Mouse (Mus musculus): ENCODE measurements around the gene Fam118b. TPM values are rescaled to one million over a fixed set of nuclear protein-coding genes. Genes with fewer than 3 reads are reported as not detected.
A peak's percentile ranks its signal among the peaks of the same experiment; 100 is the strongest.

Gene Fam118b
- total and polyA plus RNA-seq, 3 experiments = 23.4 to 30.9 TPM; not detected in 1

DNA sequence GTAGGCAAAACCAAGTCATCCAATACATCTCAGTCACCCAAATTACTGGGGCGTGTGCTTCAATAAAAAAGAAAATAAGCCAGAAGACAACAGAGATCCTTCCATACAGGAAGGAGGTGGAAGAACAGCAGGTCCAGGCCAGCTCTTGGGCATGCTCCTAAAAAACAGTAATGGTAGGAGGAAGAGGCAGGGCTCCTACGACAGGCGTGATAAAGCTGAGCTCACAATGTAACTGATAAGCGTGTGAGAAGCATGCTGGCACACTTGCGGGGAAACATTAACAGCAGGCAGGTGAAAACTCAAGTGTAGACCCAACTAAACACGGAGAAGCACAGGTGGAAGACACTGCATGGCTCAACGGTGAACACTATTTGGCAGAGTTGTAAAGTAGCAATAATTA is 10.2 kb downstream of the Fam118b start (continued):
- TF ChIP-seq ELF1 (IDR thresholded peaks at IDR 0.05; ENCODE audit: low read depth, low read length) (no peak), JUND (IDR thresholded peaks at IDR 0.05; ENCODE audit: low read depth, low read length) (no peak), GABPA (IDR thresholded peaks at IDR 0.05; ENCODE audit: low read depth, low read length) (no peak), ZC3H11A (IDR thresholded peaks at IDR 0.05; ENCODE audit: low read depth, low read length) (no peak), POLR2AphosphoS2 (IDR thresholded peaks at IDR 0.05; ENCODE audit: low read length) (no peak), MAX (IDR thresholded peaks at IDR 0.05; ENCODE audit: low read length) (no peak), ETS1 (IDR thresholded peaks at IDR 0.05; ENCODE audit: low read depth, low read length) (peak; percentile 24; the same call in 1 of the 2 replicates), NRF1 (IDR thresholded peaks at IDR 0.05; ENCODE audit: insufficient read depth, low read depth, low read length, poor library complexity, severe bottlenecking) (peak; percentile 58; the same call in 1 of the 2 replicates), RCOR1 (IDR thresholded peaks at IDR 0.05; ENCODE audit: low read depth, low read length) (no peak), POLR2A (IDR thresholded peaks at IDR 0.05; ENCODE audit: control insufficient read depth in 1 of 2, insufficient read depth in 1 of 2, low read depth in 1 of 2, low read length in 2 of 2, poor library complexity in 1 of 2) (no peak), POLR2AphosphoS5 (IDR thresholded peaks at IDR 0.05; ENCODE audit: borderline replicate concordance, low read depth, low read length) (no peak), ZMIZ1 (IDR thresholded peaks at IDR 0.05; ENCODE audit: low read depth, low read length) (no peak), UBTF (IDR thresholded peaks at IDR 0.05; ENCODE audit: borderline replicate concordance, insufficient read depth, low read depth, low read length) (no peak), MYC (IDR thresholded peaks at IDR 0.05; ENCODE audit: low read depth, low read length) (no peak), E2F4 (IDR thresholded peaks at IDR 0.05; ENCODE audit: borderline replicate concordance, low read depth, low read length) (no peak)

DNA sequence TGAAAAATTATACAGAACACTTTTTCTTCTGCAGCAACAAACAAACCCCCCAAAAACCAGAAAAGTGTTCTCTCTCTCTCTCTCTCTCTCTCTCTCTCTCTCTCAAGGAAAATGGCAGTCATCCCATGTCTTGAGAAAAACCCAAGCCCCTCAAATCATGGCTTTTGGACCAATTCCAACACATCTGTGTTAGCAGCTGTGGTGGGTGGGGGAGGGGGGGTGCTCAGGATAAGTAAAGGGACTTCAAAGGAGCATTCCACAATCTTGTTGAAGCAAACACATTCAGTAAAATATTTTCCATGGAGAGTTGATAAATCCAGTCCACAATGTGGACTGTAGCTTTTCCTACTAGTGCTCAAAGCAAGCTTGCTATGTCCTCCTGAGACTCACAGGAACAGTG is 18.1 kb downstream of the Fam118b start:
- peaks cover 3% of the 10 kb centered on the region; the same call in 1 of the 2 replicates for H3K79me2 ChIP-seq (ENCODE audit: control insufficient read depth, insufficient read depth, low read length, poor library complexity)
- no peak overlapping the region for H3K27ac ChIP-seq (ENCODE audit: control insufficient read depth, low read depth, low read length)
- H3K9me3 ChIP-seq (replicated peaks; ENCODE audit: insufficient read depth, low read length) = no peaks in the 10 kb centered on the region
- H3K4me1 ChIP-seq (ENCODE audit: control insufficient read depth in 1 of 2, insufficient read depth in 2 of 2, low read length in 2 of 2) = peaks cover 1 to 5% of the 10 kb centered on the region in 2 experiments; a peak in 3 of 4 replicates
- TF ChIP-seq MYC (IDR thresholded peaks at IDR 0.05; ENCODE audit: low read depth, low read length) (no peak), ELF1 (IDR thresholded peaks at IDR 0.05; ENCODE audit: low read depth, low read length) (no peak)
- H3K36me3 ChIP-seq (ENCODE audit: control insufficient read depth in 1 of 2, insufficient read depth in 2 of 2, low read length in 2 of 2) = peaks cover 0 to 6% of the 10 kb centered on the region in 2 experiments; a peak in 3 of 4 replicates
- DNase-seq (ENCODE audit: low read depth, low spot score) = no peak
- no peak overlapping the region for H3K9ac ChIP-seq (ENCODE audit: control insufficient read depth, low read depth, low read length, poor library complexity, severe bottlenecking)
- H3K4me3 ChIP-seq (ENCODE audit: control insufficient read depth in 1 of 2, insufficient read depth in 1 of 2, low read depth in 2 of 2, low read length in 2 of 2) = no peak overlapping the region
- H3K27me3 ChIP-seq (ENCODE audit: control insufficient read depth in 1 of 2, insufficient read depth in 2 of 2, low read length in 2 of 2) = no peaks in the 10 kb centered on the region

DNA sequence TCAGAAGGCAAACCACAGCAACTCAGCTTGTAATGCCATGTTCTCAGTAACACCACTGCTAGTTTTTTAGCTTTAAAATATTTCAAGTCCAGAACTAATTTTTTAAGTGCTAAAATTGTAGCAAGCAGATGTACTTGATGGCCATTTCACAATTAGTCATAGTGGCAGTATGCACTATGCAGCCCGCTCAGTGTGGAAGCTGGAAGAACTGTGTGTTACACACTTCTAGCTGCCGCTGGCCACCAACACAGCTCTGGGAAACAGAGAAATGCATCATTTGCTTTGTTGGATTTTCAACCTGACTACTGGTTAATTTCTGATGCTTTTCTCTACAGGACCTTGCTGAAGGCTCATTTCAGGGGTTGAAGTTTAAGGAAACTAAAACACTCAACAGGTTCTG is 20.2 kb downstream of the Fam118b start:
- H3K9me3 ChIP-seq (replicated peaks; ENCODE audit: insufficient read depth, low read length) = no peaks in the 10 kb centered on the region
- H3K4me3 ChIP-seq (ENCODE audit: control insufficient read depth in 1 of 2, insufficient read depth in 1 of 2, low read depth in 2 of 2, low read length in 2 of 2) = no peak overlapping the region
- TF ChIP-seq EP300 (IDR thresholded peaks at IDR 0.05; ENCODE audit: low read depth in 1 of 2, low read length in 2 of 2) = no peak
- TF ChIP-seq TAL1 (IDR thresholded peaks at IDR 0.05; ENCODE audit: low read length) = no peak
- TF ChIP-seq RCOR1 (IDR thresholded peaks at IDR 0.05; ENCODE audit: low read depth, low read length) = no peak
- no peak for TF ChIP-seq TBP (IDR thresholded peaks at IDR 0.05; ENCODE audit: low read depth, low read length)
- TF ChIP-seq GABPA (IDR thresholded peaks at IDR 0.05; ENCODE audit: low read depth, low read length) = no peak
- no peak for TF ChIP-seq ZC3H11A (IDR thresholded peaks at IDR 0.05; ENCODE audit: low read depth, low read length)
- TF ChIP-seq ELF1 (IDR thresholded peaks at IDR 0.05; ENCODE audit: low read depth, low read length) = no peak
- no peak for TF ChIP-seq MYB (IDR thresholded peaks at IDR 0.05; ENCODE audit: low read depth, low read length)
- no peak for TF ChIP-seq JUND (IDR thresholded peaks at IDR 0.05; ENCODE audit: low read depth, low read length)

More for the DNA sequence above, 20.2 kb downstream of the Fam118b start:
- Histone ChIP-seq H3K27ac (ENCODE audit: control insufficient read depth, low read depth, low read length) (no peak overlapping the region), H3K36me3 (ENCODE audit: control insufficient read depth in 1 of 2, insufficient read depth in 2 of 2, low read length in 2 of 2) (no peaks in the 10 kb centered on the region; a peak in 2 of 4 replicates), H3K9ac (ENCODE audit: control insufficient read depth, low read depth, low read length, poor library complexity, severe bottlenecking) (no peak overlapping the region), H3K27me3 (ENCODE audit: control insufficient read depth in 1 of 2, insufficient read depth in 2 of 2, low read length in 2 of 2) (no peaks in the 10 kb centered on the region), H3K4me1 (ENCODE audit: control insufficient read depth in 1 of 2, insufficient read depth in 2 of 2, low read length in 2 of 2) (no peaks in the 10 kb centered on the region), H3K79me2 (ENCODE audit: control insufficient read depth, insufficient read depth, low read length, poor library complexity) (peaks cover 1% of the 10 kb centered on the region; the same call in 1 of the 2 replicates)
- DNase-seq (ENCODE audit: low read depth, low spot score) = no peak
